Mouse (Mus musculus) bone marrow macrophage, adult 2 months (primary cell): Measurements from ENCODE around the gene Slco4a1. TPM values are rescaled to one million over a fixed set of nuclear protein-coding genes. Genes with fewer than 3 reads are reported as not detected.

Source experiments
- H3K27ac ChIP-seq: 2 replicates; pipeline ENCODE4 v1.5.1; 2012; ENCODE audit warnings: low read depth, low read length; ENCODE audit not compliant: insufficient read depth
- H3K4me1 ChIP-seq: 2 replicates; pipeline ENCODE4 v1.6.1; 2012; ENCODE audit warnings: low read length; ENCODE audit not compliant: control insufficient read depth, insufficient read depth
- H3K4me3 ChIP-seq: 2 replicates; pipeline ENCODE4 v1.5.1; 2012; ENCODE audit warnings: mild to moderate bottlenecking, low read length, moderate library complexity; ENCODE audit not compliant: insufficient read depth
- CTCF ChIP-seq: IDR thresholded peaks from 2 replicates; pipeline ENCODE4 v1.5.1; 2012; ENCODE audit warnings: low read depth, mild to moderate bottlenecking, low read length, moderate library complexity
- POLR2A ChIP-seq: IDR thresholded peaks from 2 replicates; pipeline ENCODE4 v1.6.1; 2012; ENCODE audit warnings: mild to moderate bottlenecking, low read depth, low read length, borderline replicate concordance
- polyA plus RNA-seq: library from polyadenylated mRNA; stranded (reverse); fragments of >200 nt; gene quantifications from 2 replicates; pipeline ENCODE4 v1.2.4, GENCODE M21; 2012; ENCODE audit not compliant: missing spikeins, insufficient read depth, insufficient read length

Slco4a1 gene
- polyA plus RNA-seq, result 35.7 and 36.4 TPM in 2 replicates

DNA sequence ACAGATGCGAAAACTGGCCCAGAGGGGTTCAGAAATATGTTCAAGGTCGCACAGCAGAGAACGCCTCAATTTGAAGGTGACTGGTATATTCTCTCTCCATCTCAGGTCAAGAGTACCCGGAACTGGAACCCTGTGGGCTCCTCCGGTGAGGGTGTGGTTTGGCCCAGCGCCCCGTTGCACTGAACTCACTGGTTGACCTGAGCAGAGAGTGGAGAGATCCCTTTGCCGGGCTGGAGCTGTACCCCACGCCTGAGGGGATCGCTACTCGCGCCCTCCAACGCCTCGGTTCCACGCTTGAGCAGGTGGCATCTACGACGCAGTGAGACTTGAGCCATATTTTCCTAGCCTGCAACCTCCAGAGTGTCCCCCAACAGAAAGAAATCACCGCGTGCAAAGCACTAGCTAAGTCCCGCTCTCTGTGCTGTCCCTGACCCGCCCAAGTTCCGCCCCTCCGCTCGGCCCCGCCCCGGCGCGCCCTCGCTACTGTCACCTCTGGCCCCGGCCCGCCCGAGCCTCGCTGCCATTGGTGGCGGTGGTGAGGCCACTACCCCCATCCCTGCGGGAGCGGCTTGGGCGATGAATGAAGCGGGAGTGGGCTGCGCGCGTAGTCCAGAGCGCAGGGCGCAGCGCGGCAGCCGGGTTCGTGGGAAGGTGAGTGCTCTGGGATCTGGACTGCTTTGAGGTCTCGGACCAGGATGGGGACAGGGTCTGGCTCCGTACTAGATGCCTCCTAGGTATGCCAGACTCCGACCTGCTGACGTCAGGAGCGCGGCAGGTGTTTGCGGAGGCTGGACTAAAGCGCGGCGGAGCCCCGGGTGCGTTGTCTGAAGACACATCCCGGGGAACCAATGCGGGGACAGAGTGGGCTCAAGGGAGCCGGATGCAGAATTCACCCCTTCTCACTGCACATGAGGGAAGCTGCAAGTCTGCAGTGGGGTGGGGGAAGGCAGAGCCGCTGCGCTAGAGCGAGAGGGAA lies at the start of gene Slco4a1:
Slco4a1 (plus strand) TSS at position 523 of the 976 bp plus-strand sequence.
- Histone ChIP-seq H3K4me1 (peaks cover 63% of the 10 kb centered on the region), H3K27ac (peak within 1 kb of the TSS; percentile 42), H3K4me3 (peak within 1 kb of the TSS; percentile 88)
- no peak for TF ChIP-seq CTCF
- no peak for TF ChIP-seq POLR2A

DNA sequence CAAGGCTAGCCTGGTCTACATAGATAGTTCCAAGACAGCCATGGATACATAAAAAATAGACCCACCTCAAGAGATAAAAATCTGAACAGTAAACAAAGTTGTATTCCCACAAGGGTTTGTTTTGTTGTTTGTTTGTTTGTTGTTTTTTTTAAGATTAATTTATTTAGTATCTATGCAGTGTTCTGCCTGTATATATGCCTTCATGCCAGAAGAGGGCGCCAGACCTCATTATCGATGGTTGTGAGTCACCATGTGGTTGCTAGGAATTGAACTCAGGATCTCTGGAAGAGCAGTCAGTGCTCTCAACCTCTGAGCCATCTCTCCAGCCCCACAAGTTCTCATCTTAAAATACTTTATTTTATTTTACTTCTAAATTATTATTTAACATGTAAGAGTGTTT lies 47.6 kb upstream of the Slco4a1 start:
- no peak overlapping the region for H3K4me3 ChIP-seq
- H3K4me1 ChIP-seq, result no peaks in the 10 kb centered on the region
- TF ChIP-seq CTCF, result no peak
- no peak overlapping the region for H3K27ac ChIP-seq

DNA sequence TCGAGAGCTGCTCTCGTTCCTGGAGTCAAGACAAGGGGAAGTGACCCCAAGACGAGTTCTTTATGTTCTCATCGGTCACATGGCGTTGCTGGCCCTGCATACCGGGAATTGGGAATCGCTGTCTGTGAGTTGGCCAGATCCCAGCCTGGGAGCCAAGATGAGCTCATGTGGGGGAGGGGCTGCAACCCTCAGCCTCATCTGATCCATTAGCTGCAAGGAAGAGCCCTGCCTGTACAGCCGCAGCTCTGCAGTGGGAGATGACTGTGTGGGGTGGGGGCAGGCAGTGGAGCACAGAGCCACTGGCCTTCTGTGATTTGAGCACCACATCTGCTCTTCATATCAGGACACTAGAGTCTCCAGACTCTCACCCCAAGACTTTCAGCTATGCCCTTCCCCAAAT lies 45.6 kb upstream of the Slco4a1 start:
- Histone ChIP-seq H3K4me1 (no peaks in the 10 kb centered on the region), H3K4me3 (no peak overlapping the region), H3K27ac (no peak overlapping the region)
- TF ChIP-seq CTCF (no peak), POLR2A (no peak)

DNA sequence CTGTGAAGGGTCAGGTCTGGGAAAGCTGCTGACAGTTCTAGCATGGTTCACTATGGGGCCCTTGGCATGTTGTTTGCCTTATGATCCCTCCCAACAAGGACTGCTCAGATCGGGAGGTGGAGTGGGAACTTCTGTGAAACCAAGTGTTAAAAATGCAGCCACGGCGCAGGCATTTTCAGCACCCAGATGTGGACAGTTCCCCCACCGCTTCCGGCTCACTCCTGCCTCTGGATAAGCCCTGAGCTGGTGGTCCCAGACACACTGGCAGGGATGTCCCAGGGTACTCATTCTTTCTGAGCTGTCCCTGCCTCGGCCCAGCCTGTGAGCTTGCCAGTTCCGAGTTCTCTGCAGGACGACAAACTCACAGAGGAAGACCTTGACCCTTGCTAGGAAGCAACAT lies 45.0 kb upstream of the Slco4a1 start:
- TF ChIP-seq CTCF (no peak), POLR2A (no peak)
- Histone ChIP-seq H3K27ac (no peak overlapping the region), H3K4me1 (no peaks in the 10 kb centered on the region), H3K4me3 (no peak overlapping the region)

DNA sequence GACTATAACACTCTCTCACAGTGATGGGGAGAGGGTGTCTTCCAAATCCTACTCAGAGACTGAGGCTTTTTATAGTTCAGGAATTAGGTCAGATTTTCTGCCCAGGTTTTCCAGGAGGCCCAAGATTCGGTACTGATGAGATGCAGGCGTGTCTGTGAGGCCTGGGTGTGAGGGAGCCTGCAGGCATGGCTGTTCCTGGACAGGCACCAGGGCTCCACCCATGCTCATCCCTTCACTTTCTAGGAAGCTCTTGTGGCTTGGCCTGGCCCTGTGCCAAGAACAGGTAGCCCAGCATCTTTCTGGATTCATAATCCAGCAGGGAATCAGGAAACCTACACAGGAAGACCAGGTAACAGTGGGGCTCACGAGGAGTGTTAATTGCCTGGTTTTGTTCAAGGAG lies 40.4 kb upstream of the Slco4a1 start:
- TF ChIP-seq CTCF (no peak), POLR2A (no peak)
- Histone ChIP-seq H3K4me1 (no peaks in the 10 kb centered on the region), H3K27ac (no peak overlapping the region), H3K4me3 (no peak overlapping the region)

DNA sequence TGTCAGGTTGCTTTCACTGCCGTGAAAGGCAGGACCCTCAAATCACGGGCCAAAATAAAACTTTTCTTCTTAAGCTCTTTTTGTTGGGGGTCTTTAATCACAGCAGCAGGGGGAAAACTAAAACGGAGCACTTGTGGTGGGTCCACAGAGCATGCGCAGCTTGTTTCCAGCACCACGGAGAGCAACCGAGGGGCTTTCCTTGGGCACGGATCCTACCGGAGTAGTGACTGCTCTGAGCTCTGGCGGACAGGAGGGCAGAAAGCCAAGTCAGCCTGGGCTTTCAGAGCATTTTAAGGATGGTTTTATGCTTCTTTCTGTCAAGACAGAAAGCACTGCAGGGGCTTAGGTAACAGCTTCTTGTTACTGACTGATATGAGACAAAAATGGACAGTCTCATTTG lies 38.3 kb upstream of the Slco4a1 start:
- TF ChIP-seq POLR2A (no peak), CTCF (no peak)
- H3K27ac ChIP-seq, result no peak overlapping the region
- H3K4me3 ChIP-seq, result no peak overlapping the region
- H3K4me1 ChIP-seq, result no peaks in the 10 kb centered on the region

DNA sequence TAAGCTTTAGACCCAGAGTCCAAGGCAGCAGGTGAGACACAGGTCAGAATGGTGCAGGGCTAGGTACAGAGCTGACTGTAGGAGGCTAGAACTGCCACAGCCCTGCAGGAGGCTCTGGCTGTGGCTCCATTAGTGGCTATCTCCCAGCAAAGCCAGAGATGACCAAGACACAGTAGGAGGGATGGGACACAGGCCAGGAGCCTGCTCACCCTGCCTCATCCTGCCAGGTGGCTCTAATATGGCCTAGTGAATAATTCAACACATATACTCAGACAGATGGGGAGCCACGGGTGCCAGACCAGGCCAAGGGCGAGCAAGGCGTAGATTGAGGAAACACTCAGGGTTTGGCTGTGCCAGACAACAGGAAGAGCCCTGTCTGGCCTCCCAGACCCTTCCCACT lies 35.4 kb upstream of the Slco4a1 start:
- H3K27ac ChIP-seq, result no peak overlapping the region
- no peak overlapping the region for H3K4me3 ChIP-seq
- TF ChIP-seq POLR2A (no peak), CTCF (no peak)
- H3K4me1 ChIP-seq, result no peaks in the 10 kb centered on the region

DNA sequence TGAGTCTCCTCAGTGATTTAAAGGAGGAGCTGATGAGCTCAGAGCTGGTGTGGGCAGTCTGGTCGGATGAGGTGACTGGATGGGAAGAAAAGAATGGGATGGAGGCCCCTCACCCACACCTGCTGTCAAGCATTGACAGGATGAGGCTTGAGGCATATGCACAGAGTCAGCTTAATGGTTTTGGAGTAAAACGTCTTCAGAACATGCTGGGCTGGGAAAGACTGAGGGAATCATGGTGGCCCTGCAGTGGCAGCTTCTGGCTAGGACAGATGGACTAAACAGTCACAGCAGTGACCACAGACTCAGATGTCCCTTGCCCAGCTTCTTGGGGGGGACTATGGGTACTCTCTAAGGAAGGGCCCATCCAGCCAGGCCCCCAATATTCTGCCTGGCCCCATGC lies 30.9 kb upstream of the Slco4a1 start:
- H3K4me3 ChIP-seq, result no peak overlapping the region
- TF ChIP-seq POLR2A, result no peak
- TF ChIP-seq CTCF, result no peak

DNA sequence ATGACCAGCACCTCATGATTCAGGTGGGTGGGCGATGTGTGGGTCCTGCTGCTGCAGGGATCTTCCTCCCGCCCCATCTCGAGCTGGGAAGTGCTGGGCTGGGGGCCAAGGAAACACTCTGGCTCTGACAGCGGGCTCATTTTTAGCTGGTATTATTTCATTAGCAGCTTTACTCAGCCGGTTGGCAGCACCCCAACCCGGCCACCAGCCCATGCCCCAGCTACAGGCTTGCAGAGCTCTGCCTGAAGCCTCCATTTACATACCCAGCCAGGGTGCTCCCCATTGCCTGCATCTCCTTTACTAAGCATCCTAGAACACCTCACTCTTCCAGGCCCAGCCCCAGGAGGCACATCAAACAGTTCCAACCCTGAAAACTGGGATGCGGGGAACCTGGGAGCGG lies 29.0 kb upstream of the Slco4a1 start:
- H3K4me3 ChIP-seq, result no peak overlapping the region
- peaks cover 17% of the 10 kb centered on the region for H3K4me1 ChIP-seq
- H3K27ac ChIP-seq, result no peak overlapping the region
- TF ChIP-seq CTCF, result no peak
- no peak for TF ChIP-seq POLR2A

More for the DNA sequence above, 30.9 kb upstream of the Slco4a1 start:
- no peak overlapping the region for H3K27ac ChIP-seq
- peaks cover 1% of the 10 kb centered on the region for H3K4me1 ChIP-seq

DNA sequence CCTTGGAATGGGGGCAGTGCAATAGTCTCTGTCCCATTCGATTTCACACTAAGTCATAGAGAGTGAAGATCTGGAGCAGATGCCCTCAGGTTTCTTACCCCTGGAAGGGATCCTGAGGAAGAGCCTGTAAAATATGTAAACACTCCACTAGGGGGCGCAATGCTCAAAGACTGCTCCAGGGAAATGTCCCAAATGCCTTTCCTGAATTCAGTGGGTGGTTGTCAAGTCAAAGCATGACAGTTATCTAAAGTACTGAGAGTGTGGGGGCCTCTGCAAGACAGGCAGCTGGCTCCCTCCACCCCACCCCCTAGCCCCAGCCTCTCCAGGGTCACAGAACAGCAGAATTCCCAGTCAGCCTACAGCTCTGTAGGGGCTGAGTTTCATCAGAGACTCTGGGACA lies 27.7 kb upstream of the Slco4a1 start:
- no peak overlapping the region for H3K4me3 ChIP-seq
- no peak overlapping the region for H3K27ac ChIP-seq
- H3K4me1 ChIP-seq, result peaks cover 28% of the 10 kb centered on the region
- TF ChIP-seq POLR2A, result no peak
- peak; percentile 67 for TF ChIP-seq CTCF

DNA sequence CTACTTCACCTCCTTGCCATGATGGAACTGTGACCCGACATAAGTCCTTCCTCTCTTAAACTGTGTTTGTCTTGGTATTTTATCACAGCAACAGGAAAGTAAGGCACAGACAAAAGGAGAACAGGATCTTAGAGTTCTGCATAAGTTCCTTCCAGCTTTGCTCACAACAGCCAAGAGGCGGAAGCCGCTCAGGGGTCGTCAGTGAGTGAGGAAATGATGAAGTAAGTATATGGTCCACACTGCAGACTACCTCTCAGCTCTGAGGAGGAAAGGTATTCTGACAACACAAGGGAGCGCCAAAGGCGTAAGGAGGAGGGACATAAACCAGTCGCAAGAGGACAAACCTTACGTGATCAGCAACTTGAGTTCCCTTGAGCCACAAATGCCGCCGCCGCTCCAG lies 25.4 kb upstream of the Slco4a1 start:
- H3K4me3 ChIP-seq, result no peak overlapping the region
- no peak overlapping the region for H3K27ac ChIP-seq
- H3K4me1 ChIP-seq, result peaks cover 48% of the 10 kb centered on the region
- no peak for TF ChIP-seq CTCF
- TF ChIP-seq POLR2A, result no peak
